Mouse (Mus musculus) lung, adult 2 months (tissue): ENCODE data around the gene Olfml2a.

Source experiments
- CTCF ChIP-seq: fragments of 200-500 bp; IDR thresholded peaks from 2 replicates; pipeline ENCODE4 v1.5.1; 2011; ENCODE audit warnings: mild to moderate bottlenecking, low read length, control low read depth; ENCODE audit not compliant: insufficient read depth
- POLR2A ChIP-seq: fragments of 200-500 bp; IDR thresholded peaks from 2 replicates; pipeline ENCODE4 v1.6.1; 2011; ENCODE audit warnings: low read depth, mild to moderate bottlenecking, control low read depth, low read length, borderline replicate concordance; ENCODE audit errors: extremely low read depth

- no peak for TF ChIP-seq POLR2A
- TF ChIP-seq CTCF = no peak
Measured at GRCm38 (mm10) chr2:39011971-39012370, 80.2 kb downstream of the Olfml2a start.
